Mouse (Mus musculus) forebrain, embryonic 15.5 days (tissue): ENCODE measurements at regions not wholly inside any gene's neighbourhood (a gene's known extent, or its start where the extent isn't known, plus 50 kb on each side); places are given as distances from the start of the nearest gene placed in this dataset.

Source experiments
- ATAC-seq: fragments of 200-750 bp; cut with Nextera tagmentation; replicated peaks from 2 replicates; pipeline ENCODE4 v1.8.0; 2017; ENCODE audit warnings: mild to moderate bottlenecking, moderate TSS enrichment, moderate library complexity
- H3K27ac ChIP-seq: fragments of 300-500 bp; sonication (generic); replicated peaks from 2 replicates; pipeline ENCODE4 v1.5.1; 2015; ENCODE audit warnings: mild to moderate bottlenecking, inconsistent platforms
- H3K27me3 ChIP-seq: fragments of 300-500 bp; sonication (generic); 2 replicates; pipeline ENCODE4 v1.6.1; 2015; ENCODE audit warnings: inconsistent platforms
- H3K36me3 ChIP-seq: fragments of 300-500 bp; sonication (generic); 2 replicates; pipeline ENCODE4 v1.6.1; 2015; ENCODE audit warnings: mild to moderate bottlenecking, inconsistent platforms
- H3K4me1 ChIP-seq: fragments of 300-500 bp; sonication (generic); 2 replicates; pipeline ENCODE4 v1.6.1; 2015; ENCODE audit warnings: inconsistent platforms
- H3K4me2 ChIP-seq: fragments of 300-500 bp; sonication (generic); replicated peaks from 2 replicates; pipeline ENCODE4 v1.6.1; 2015; ENCODE audit warnings: mild to moderate bottlenecking, inconsistent platforms
- H3K4me3 ChIP-seq: fragments of 300-500 bp; sonication (generic); 2 replicates; pipeline ENCODE4 v1.5.1; 2015; ENCODE audit warnings: mild to moderate bottlenecking, inconsistent platforms
- H3K9ac ChIP-seq: fragments of 300-500 bp; sonication (generic); replicated peaks from 2 replicates; pipeline ENCODE4 v1.6.1; 2015; ENCODE audit warnings: mild to moderate bottlenecking, inconsistent platforms
- H3K9me3 ChIP-seq: fragments of 300-500 bp; sonication (generic); 2 replicates; pipeline ENCODE4 v1.6.1; 2016; ENCODE audit warnings: inconsistent platforms
- WGBS: fragments of 180-500 bp; shearing (Covaris S2); methylation state at CpG from one replicate; pipeline ENCODE4 v1.1.7; 2015; ENCODE audit warnings: mixed read lengths; 5-methylcytosine and 5-hydroxymethylcytosine counted together

DNA sequence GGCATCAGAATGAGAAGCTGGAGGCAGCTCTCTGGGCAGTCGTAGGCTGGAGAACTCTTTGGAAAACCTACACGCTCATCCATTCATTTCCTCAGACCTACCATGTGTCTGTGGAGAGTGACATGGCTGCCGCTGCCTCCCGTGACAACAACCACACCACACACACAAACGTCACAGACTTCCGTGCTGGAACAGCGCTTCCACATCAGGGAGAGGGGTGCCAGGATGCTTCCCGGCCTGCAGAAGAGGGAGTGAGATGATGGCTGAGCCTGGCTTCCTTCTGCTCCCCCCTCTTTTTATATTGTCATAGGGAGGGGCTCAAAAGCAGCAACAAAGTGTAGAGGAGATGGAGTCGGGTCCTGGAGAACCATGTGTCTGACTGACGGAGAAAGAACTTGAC, 73.5 kb upstream of the Ptpn1 start:
- H3K27me3 ChIP-seq: no peaks in the 10 kb centered on the region
- 69% methylated on average over 10 of the region's 10 CpGs for WGBS

DNA sequence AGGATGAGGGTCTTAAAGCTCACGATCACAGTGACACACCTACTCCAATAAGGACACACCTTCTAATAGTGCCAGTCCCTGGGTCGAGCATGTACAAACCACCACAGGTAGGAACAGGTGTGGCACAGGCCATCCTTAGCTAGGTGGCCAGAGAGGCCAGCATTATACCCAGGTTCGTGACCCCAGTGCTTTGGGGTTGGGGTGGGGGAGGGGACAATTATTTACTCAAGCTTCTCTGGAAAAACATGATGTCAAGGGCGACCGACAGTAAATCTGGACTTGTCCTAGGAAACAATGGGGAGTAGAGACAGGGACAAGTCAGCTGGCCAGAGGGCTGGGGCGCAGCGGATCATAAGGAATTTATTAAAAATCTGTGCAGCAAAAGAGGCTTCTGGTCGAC, 73.9 kb upstream of the Ptpn1 start:
- H3K9ac ChIP-seq: no peak overlapping the region
- no peak overlapping the region for H3K27ac ChIP-seq
- H3K4me3 ChIP-seq: no peak overlapping the region
- WGBS: 75% methylated on average over 8 of the region's 8 CpGs
- H3K27me3 ChIP-seq: no peaks in the 10 kb centered on the region
- H3K4me1 ChIP-seq: no peaks in the 10 kb centered on the region
- H3K9me3 ChIP-seq: no peaks in the 10 kb centered on the region
- no peak overlapping the region for H3K4me2 ChIP-seq
- ATAC-seq: no peak
- H3K36me3 ChIP-seq: no peaks in the 10 kb centered on the region

More for the DNA sequence above, 73.5 kb upstream of the Ptpn1 start:
- no peak overlapping the region for H3K27ac ChIP-seq
- H3K4me1 ChIP-seq: no peaks in the 10 kb centered on the region
- no peak overlapping the region for H3K4me3 ChIP-seq
- H3K36me3 ChIP-seq: no peaks in the 10 kb centered on the region
- ATAC-seq: no peak
- no peak overlapping the region for H3K4me2 ChIP-seq
- H3K9ac ChIP-seq: no peak overlapping the region
- no peaks in the 10 kb centered on the region for H3K9me3 ChIP-seq

DNA sequence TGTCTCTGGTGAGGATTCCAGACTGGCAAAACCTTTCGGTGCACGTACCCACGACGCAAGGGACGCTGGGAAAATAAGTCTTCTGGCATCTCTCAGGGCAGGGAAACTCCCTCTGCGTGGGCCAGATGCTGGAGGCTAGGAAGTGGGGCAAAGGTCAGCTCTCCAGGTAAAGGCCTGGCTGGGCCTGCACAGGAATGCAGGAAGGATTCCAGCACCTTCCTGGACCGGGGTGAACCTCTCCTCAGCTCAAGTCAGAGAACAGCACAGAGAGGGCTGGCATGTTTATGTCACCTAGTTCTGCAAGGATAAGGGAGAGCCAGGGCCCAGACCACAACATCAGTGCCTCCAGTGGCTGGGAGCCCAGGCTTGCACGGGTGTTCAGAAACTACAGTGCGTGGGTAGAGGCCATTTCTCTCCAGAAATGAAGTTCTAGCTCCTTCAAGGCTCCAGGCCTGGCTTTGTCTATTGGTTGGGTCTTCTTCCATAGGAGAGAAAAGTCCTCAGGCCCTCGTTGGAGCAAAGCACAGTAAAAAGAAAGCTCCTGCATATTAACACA, 74.9 kb upstream of the Ptpn1 start:
- Histone ChIP-seq H3K9ac (no peak overlapping the region), H3K36me3 (no peaks in the 10 kb centered on the region), H3K4me2 (no peak overlapping the region), H3K9me3 (no peaks in the 10 kb centered on the region), H3K4me3 (no peak overlapping the region), H3K4me1 (no peaks in the 10 kb centered on the region), H3K27me3 (no peaks in the 10 kb centered on the region), H3K27ac (no peak overlapping the region)
- 81% methylated on average over 10 of the region's 10 CpGs for WGBS
- no peak for ATAC-seq

DNA sequence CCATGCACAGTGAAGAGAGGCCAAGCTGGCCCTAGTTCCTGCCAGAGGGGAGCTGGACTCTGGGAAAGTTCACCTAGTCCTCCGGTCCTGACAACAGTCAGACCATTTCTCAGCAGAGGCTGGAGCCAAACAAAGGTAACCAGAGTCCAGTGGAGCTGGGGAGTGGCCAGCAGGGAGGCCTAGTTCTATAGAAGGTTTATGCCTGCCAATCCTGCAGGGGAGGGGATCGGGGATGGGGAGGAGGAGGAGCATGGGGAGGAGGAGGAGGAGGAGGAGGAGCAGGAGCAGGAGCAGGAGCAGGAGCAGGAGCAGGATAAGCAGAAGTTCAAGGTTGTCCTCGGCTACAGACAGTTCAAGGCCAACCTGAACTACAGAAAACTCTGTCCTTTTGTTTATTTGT, 75.8 kb upstream of the Ptpn1 start:
- H3K4me2 ChIP-seq: no peak overlapping the region
- WGBS: 49% methylated on average over 3 of the region's 3 CpGs
- no peaks in the 10 kb centered on the region for H3K4me1 ChIP-seq
- no peak for ATAC-seq
- no peaks in the 10 kb centered on the region for H3K9me3 ChIP-seq
- H3K27me3 ChIP-seq: no peaks in the 10 kb centered on the region
- no peaks in the 10 kb centered on the region for H3K36me3 ChIP-seq
- no peak overlapping the region for H3K4me3 ChIP-seq
- no peak overlapping the region for H3K9ac ChIP-seq
- H3K27ac ChIP-seq: no peak overlapping the region

DNA sequence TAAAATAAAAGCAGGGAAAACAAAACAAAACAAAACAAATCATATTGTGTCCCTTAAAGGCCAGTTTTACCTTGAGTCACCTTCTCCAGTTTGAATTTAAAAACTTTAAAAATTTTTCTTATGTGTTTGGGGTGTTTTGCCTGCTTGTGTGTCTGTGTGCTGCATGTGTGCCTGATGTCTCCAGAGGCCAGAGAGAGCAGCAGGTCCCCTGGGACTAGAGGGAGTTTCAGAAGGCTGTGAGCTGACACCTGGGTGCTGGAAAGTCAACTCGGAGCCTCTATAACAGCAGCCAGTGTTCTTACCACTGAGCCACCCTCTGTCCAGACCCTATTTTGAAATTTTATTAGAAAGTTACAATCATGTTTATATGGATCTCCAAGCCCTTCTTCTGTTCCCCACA, 77.8 kb upstream of the Ptpn1 start:
- Histone ChIP-seq H3K9me3 (no peaks in the 10 kb centered on the region), H3K36me3 (no peaks in the 10 kb centered on the region), H3K4me3 (no peak overlapping the region), H3K27ac (no peak overlapping the region), H3K4me2 (no peak overlapping the region), H3K27me3 (no peaks in the 10 kb centered on the region), H3K4me1 (no peaks in the 10 kb centered on the region), H3K9ac (no peak overlapping the region)
- 91% methylated on average over 1 of the region's 1 CpGs for WGBS
- no peak for ATAC-seq

DNA sequence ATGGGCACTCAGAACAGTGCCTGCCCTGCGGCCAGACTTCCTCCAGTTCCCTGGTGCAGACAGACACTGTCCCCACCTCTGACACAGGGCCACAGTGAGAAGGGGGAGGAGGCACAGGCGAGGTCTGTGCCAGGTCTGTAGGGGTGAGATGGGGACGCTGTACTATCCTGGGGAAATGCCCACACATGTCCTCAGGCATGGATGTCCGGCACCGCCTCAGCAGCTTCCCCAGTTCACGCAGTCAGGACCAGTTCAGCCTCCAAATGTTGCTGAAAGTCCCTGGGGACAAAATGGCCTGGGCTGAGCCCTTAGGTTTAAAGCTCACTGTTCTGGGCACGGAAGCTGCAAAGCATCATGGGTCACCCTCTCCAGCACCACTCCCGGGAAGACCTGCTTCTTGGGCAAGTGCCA, 78.4 kb upstream of the Ptpn1 start:
- Histone ChIP-seq H3K27me3 (no peaks in the 10 kb centered on the region), H3K9me3 (no peaks in the 10 kb centered on the region), H3K36me3 (no peaks in the 10 kb centered on the region), H3K27ac (no peak overlapping the region), H3K9ac (no peak overlapping the region), H3K4me1 (no peaks in the 10 kb centered on the region), H3K4me2 (no peak overlapping the region), H3K4me3 (no peak overlapping the region)
- 82% methylated on average over 8 of the region's 8 CpGs for WGBS
- no peak for ATAC-seq

DNA sequence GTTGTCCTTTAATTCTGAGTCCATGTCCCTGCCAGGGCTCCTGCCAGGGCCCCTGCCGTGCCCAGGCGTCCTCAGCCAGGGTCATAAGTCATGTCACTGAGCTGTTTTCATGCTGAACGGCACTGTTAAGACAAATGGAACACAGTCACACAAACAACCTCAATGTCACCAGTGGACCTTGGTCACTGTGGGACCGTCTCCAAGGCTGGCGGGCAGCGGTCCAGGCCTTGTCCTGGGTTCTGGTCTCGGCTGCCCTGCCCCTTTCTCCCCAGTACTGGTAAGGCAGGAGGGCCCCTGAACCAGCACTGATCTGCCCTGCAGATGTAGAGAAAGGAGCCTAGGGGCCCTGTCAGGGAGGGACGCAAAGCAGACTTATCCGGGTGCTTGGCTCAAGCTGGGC, 79.3 kb upstream of the Ptpn1 start:
- no peak overlapping the region for H3K9ac ChIP-seq
- 86% methylated on average over 9 of the region's 9 CpGs for WGBS
- H3K27ac ChIP-seq: no peak overlapping the region
- H3K27me3 ChIP-seq: no peaks in the 10 kb centered on the region
- no peaks in the 10 kb centered on the region for H3K9me3 ChIP-seq
- no peaks in the 10 kb centered on the region for H3K36me3 ChIP-seq
- ATAC-seq: no peak
- no peak overlapping the region for H3K4me3 ChIP-seq
- H3K4me2 ChIP-seq: no peak overlapping the region
- no peaks in the 10 kb centered on the region for H3K4me1 ChIP-seq

DNA sequence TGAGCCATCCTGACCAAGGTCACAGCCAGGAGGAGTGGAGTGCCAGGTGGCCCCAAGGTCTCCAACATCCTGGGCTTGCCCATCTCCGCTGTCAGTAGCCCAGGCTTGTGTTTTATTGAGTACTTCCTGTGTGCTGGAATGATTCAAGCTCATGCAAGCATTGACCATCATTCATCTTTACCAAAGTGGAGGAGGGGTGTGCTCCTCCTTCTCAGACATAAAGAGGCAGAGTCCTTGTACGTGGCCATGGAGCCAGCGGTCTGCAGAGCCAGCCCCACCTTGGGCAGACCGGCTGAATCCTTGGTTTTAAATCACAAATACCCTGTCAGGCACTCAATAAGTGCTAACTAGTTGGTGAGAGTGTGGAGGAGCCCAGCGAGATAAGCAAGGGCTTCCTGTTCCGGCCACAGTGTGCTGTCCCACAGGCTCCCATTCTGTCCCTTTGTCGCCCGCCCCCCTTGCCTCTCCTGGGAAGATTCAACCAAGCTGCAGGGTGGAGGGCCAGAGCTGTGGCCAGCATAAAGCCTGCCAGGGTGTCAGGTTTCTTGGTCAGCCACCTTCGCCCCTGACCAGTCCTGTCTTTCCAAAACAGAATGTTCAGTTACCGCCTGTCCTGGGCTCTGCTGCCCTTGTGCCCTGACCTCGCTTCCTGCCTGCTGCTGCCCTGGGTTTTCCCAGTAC, 80.5 kb upstream of the Ptpn1 start:
- Histone ChIP-seq H3K9ac (no peak overlapping the region), H3K4me3 (no peak overlapping the region), H3K4me2 (no peak overlapping the region), H3K4me1 (no peaks in the 10 kb centered on the region), H3K36me3 (no peaks in the 10 kb centered on the region), H3K9me3 (no peaks in the 10 kb centered on the region), H3K27me3 (no peaks in the 10 kb centered on the region), H3K27ac (no peak overlapping the region)
- WGBS: 41% methylated on average over 11 of the region's 11 CpGs
- no peak for ATAC-seq

DNA sequence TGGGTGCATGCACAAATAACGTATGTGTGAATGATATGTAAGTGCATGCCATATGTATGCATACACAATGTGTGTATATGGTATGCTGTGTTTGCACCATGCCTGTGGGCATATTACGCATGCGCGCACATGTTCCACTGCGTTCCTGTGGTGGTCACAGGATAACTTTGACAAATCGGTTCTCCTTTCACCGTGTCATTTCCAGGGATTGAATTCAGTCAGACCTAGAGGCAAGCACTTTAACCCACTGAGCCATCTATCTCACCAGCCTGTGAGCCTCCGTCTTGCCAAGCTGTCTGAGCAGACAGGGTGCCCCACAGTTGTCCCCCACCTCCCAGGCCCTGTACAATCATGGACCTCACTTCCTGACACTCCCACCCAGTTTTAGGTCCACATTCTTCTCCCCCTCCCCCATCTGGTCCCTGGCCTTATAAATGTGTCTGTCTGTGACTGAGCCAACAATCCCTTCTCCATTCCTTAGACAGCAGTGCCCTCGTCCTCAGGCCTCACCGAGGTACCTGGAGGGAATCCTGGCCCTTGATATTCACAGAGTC, 81.8 kb upstream of the Ptpn1 start:
- Histone ChIP-seq H3K9me3 (no peaks in the 10 kb centered on the region), H3K36me3 (no peaks in the 10 kb centered on the region), H3K4me2 (no peak overlapping the region), H3K27me3 (no peaks in the 10 kb centered on the region), H3K27ac (no peak overlapping the region), H3K9ac (no peak overlapping the region), H3K4me3 (no peak overlapping the region), H3K4me1 (no peaks in the 10 kb centered on the region)
- WGBS: 83% methylated on average over 10 of the region's 10 CpGs
- ATAC-seq: no peak

DNA sequence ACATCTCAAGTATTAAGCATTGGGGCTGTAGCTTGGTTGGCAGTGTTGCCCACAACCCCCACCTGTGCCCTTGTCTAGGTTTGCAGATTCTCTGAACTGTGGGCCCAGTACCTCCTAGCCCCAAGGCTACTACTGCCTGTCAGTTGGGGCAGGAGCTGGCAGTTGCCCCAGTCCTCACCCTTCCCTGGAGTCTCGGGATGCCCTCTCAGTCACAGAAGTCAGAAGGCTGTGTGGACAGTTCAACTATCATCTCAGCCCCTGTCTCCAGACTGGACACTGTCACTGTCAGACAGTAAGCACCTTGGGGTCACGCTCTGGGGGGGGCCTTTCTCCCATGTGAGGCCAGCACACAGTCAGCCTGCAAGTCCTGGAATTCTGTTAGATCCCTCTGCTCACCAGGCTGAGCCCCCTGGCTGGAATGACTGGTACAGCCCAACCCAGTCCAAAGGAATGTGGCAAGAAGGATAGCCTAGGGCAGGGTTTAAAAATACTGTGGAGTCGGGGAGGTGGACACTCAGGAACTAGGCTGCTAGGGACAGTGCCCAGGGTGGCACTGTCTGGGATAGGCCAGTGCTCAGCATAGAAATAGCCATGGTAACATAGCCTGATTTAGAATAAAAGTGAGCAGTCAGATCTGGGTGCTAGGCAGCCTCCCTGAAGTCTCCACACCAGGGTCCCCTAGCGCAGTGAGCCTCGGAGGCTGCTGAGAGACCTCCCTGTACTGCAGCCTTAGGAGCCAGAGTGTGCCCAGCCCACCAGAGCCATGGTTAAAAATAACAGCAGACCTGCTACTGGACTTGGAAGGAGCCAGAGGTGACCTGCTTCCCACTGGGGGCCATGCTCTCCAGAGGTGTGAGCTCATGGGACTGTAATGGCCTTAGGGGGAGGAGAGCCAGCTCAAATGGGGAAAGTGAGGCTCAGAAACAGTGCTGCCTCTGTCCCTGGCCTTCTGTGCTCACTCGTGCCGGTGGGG, 83.1 kb upstream of the Ptpn1 start:
- ATAC-seq: no peak
- Histone ChIP-seq H3K27me3 (no peaks in the 10 kb centered on the region), H3K36me3 (no peaks in the 10 kb centered on the region), H3K9ac (no peak overlapping the region), H3K4me1 (0 out of 2 replicates have a peak, but pooled peaks cover 3% of the 10 kb centered on the region), H3K27ac (no peak overlapping the region), H3K9me3 (no peaks in the 10 kb centered on the region), H3K4me2 (no peak overlapping the region), H3K4me3 (no peak overlapping the region)
- WGBS: 72% methylated on average over 7 of the region's 7 CpGs

DNA sequence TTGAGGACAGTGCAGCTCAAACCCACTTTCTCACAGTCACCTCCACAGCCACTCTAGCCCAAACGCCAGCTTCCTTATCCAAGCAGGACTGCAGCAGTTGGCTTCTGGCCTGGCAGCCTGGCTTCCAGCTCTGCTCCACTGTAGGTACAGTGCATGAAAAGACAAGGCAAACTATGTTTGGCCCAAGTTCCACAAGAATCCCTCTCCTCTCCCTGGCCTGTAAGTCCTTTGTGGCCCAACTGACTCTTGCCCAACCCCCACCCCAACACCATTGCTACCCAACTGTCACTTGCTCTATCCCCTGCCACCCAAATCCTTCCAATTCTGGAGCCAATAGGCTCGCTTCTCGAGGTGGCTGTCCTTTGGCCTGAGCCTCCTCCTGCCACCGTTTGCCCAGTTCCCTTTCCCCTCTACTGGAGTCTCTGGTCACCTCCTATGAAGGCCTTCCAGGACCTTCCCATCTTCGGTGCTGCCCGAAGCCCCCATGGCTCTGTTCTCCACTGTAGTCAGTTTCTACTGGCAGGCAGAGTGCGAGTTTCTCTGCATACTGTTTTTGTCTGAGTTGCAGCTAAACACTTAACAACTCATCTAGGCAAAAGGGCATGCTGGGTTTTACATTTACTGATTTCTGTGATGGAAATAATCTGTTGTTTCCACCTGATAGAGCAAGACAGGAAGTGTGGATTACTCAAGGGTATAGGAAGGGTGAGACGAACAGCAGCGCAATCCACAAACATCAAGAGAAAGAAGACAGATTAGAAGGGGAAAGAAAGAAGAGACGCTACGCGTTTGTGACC, 84.4 kb upstream of the Ptpn1 start:
- H3K27ac ChIP-seq: no peak overlapping the region
- no peak for ATAC-seq
- no peak overlapping the region for H3K4me3 ChIP-seq
- H3K4me2 ChIP-seq: no peak overlapping the region
- 80% methylated on average over 12 of the region's 12 CpGs for WGBS
- H3K9ac ChIP-seq: no peak overlapping the region
- H3K36me3 ChIP-seq: no peaks in the 10 kb centered on the region
- no peaks in the 10 kb centered on the region for H3K27me3 ChIP-seq
- H3K9me3 ChIP-seq: no peaks in the 10 kb centered on the region
- 0 out of 2 replicates have a peak, but pooled peaks cover 6% of the 10 kb centered on the region for H3K4me1 ChIP-seq
